ENCODE assay signal across 24 mouse cellular contexts in the genomic region with DNA sequence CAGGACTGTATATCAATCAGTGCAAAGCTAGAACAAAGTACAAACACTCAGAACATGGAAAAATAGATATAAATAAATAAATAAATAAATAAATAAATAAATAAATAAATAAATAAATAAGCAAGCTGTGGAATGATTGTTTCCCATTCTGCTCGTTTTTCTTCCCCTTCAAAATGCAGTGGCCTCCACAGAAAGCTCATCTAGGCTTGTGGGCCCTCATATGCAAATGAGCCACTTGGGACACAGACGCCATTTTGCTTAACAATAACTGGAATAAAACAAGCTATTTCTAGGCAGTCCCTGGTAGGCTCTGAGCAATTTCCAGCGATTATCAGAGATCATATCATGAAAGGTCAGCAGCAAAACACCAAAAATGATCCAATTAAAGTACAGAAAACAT.
DNase-seq lines count a peak whose midpoint lies in the region; ATAC-seq and TF ChIP-seq lines count a peak whose summit lies in the region.
"Had no signal": no experiment of that assay in that cellular context is flagged by ENCODE, and none has a peak within 500 bp of the region (broad histone marks: within the 10 kb centered on the region; RNA-seq: fewer than 3 reads in every experiment).

No protein-coding gene starts in this region.

- no peaks in the 10 kb centered on the region for H3K4me1 ChIP-seq in heart, adult 2 months (ENCODE audit: control insufficient read depth, insufficient read depth, low read length)
- no peaks in the 10 kb centered on the region for H3K4me1 ChIP-seq in midbrain, embryonic 11.5 days (ENCODE audit: control insufficient read depth, insufficient read depth, low read length)
- no peaks in the 10 kb centered on the region for H3K4me1 ChIP-seq in midbrain, embryonic 10.5 days
- H3K4me1 ChIP-seq in limb, embryonic 10.5 days, result peaks cover 3% of the 10 kb centered on the region; the same call in 1 of the 2 replicates

- no peak for TF ChIP-seq POLR2A in heart, adult 2 months (IDR thresholded peaks at IDR 0.05; ENCODE audit: insufficient read depth, low read depth, low read length)

- no peak overlapping the region for H3K27ac ChIP-seq in heart, adult 2 months
- H3K27ac ChIP-seq in midbrain, embryonic 11.5 days (ENCODE audit: low read depth, low read length), result no peak overlapping the region
- no peak overlapping the region for H3K27ac ChIP-seq in midbrain, embryonic 10.5 days (replicated peaks)
- H3K27ac ChIP-seq in limb, embryonic 10.5 days, result no peak overlapping the region

- no peaks in the 10 kb centered on the region for H3K79me2 ChIP-seq in heart, adult 2 months (replicated peaks; ENCODE audit: control insufficient read depth, insufficient read depth, low read length)

- no peak for TF ChIP-seq CTCF in heart, adult 2 months (IDR thresholded peaks at IDR 0.05)

- 61% methylated on average over 3 of the region's 3 CpGs for WGBS in heart, adult 2 months
- 79% methylated on average over 3 of the region's 3 CpGs for WGBS in midbrain, embryonic 11.5 days
- WGBS in midbrain, embryonic 10.5 days, result 81% methylated on average over 3 of the region's 3 CpGs
- WGBS in limb, embryonic 10.5 days, result 74% methylated on average over 3 of the region's 3 CpGs

- no peaks in the 10 kb centered on the region for H3K27me3 ChIP-seq in heart, adult 2 months (ENCODE audit: control insufficient read depth, insufficient read depth, low read length)
- H3K27me3 ChIP-seq in midbrain, embryonic 11.5 days (ENCODE audit: control insufficient read depth, insufficient read depth, low read length), result no peaks in the 10 kb centered on the region
- H3K27me3 ChIP-seq in midbrain, embryonic 10.5 days (ENCODE audit: low read depth, poor library complexity, severe bottlenecking), result no peaks in the 10 kb centered on the region
- no peaks in the 10 kb centered on the region for H3K27me3 ChIP-seq in limb, embryonic 10.5 days (ENCODE audit: low read depth, poor library complexity, severe bottlenecking)
- H3K27me3 ChIP-seq: CH12.LX had no signal

- H3K9ac ChIP-seq in heart, adult 2 months (ENCODE audit: low read depth, low read length), result no peak overlapping the region
- no peak overlapping the region for H3K9ac ChIP-seq in midbrain, embryonic 11.5 days (ENCODE audit: low read length)

- TF ChIP-seq EP300 in heart, adult 2 months (IDR thresholded peaks at IDR 0.05; ENCODE audit: insufficient read depth, low read depth, low read length), result no peak

- H3K36me3 ChIP-seq in heart, adult 2 months (ENCODE audit: control insufficient read depth, insufficient read depth, low read length), result no peaks in the 10 kb centered on the region
- no peaks in the 10 kb centered on the region for H3K36me3 ChIP-seq in midbrain, embryonic 11.5 days (ENCODE audit: control insufficient read depth, insufficient read depth, low read length)
- H3K36me3 ChIP-seq in midbrain, embryonic 10.5 days, result no peaks in the 10 kb centered on the region
- no peaks in the 10 kb centered on the region for H3K36me3 ChIP-seq in limb, embryonic 10.5 days
- H3K36me3 ChIP-seq: G1E had no signal

- no peak overlapping the region for H3K4me3 ChIP-seq in heart, adult 2 months
- H3K4me3 ChIP-seq in midbrain, embryonic 11.5 days (ENCODE audit: low read depth, low read length), result no peak overlapping the region
- no peak overlapping the region for H3K4me3 ChIP-seq in midbrain, embryonic 10.5 days
- no peak overlapping the region for H3K4me3 ChIP-seq in limb, embryonic 10.5 days

- no peak overlapping the region for H3K4me2 ChIP-seq in midbrain, embryonic 11.5 days

- intact Hi-C loops in heart, adult 2 months (cut with DNase I), result no loop called here

- DNase-seq in heart, adult 11 months, result peak; percentile 74
- no peak for DNase-seq in heart, adult 2 months
- peak; percentile 79 for DNase-seq in midbrain, embryonic 11.5 days (ENCODE audit: low spot score, missing footprints)
- DNase-seq in midbrain, embryonic 10.5 days (ENCODE audit: low spot score), result no peak
- DNase-seq in ES-CJ7 (ENCODE audit: low read depth, low spot score) (peak; percentile 9), R1 (ENCODE audit: low read depth, low spot score) (peak; percentile 22)
- DNase-seq in right cerebral cortex, adult 18-20 months, result no peak
- DNase-seq in limb, embryonic 10.5 days (ENCODE audit: low spot score), result no peak
- DNase-seq: adrenal gland, adult 2 months; adrenal gland, adult 8-10 months; adrenal gland, postnatal 10 days; adrenal gland, postnatal 14 days; adrenal gland, postnatal 25 days; adrenal gland, postnatal 36 days; B cell, adult 2 months; cerebellum, adult 11 months; cerebellum, adult 11-12 months; cerebellum, adult 18-20 months; cerebellum, adult 2 months had no signal

- no peaks in the 10 kb centered on the region for H3K9me3 ChIP-seq in midbrain, embryonic 11.5 days (ENCODE audit: control insufficient read depth, low read length)
- no peaks in the 10 kb centered on the region for H3K9me3 ChIP-seq in midbrain, embryonic 10.5 days (replicated peaks)
- H3K9me3 ChIP-seq in limb, embryonic 10.5 days (replicated peaks), result no peaks in the 10 kb centered on the region

- no peak for ATAC-seq in midbrain, embryonic 11.5 days (ENCODE audit: low FRiP score)
- ATAC-seq: activated CD4-positive, CD25-positive, alpha-beta regulatory T cell, adult 4 months; CD4-positive, CD25-positive, alpha-beta regulatory T cell, adult 4 months; Patski had no signal

Comparison
In these comparisons a context has a peak if more than half of its experiments do, and no peak if none do; other contexts are left out.
1. DNase-seq: peak in heart, adult 11 months (single experiment), midbrain, embryonic 11.5 days (single experiment), ES-CJ7 (single experiment) and R1 (single experiment); none in heart, adult 2 months (0 of 2), midbrain, embryonic 10.5 days (single experiment), right cerebral cortex, adult 18-20 months (single experiment) and limb, embryonic 10.5 days (single experiment).